14 mouse cellular contexts compared by ENCODE assay signal in genomic region chr9:78623301-78623747, GRCm38 (mm10). TPM values are rescaled to one million over a fixed set of nuclear protein-coding genes. Genes with fewer than 3 reads are reported as not detected.
DNase-seq lines count a peak whose midpoint lies in the region; ATAC-seq lines count a peak whose summit lies in the region.
"Had no signal": no experiment of that assay in that cellular context is flagged by ENCODE, and none has a peak within 500 bp of the region (broad histone marks: within the 10 kb centered on the region; RNA-seq: fewer than 3 reads in every experiment).

No protein-coding gene starts in this region.

- 56% methylated on average over 10 of the region's 10 CpGs for WGBS in embryonic facial prominence, embryonic 15.5 days
- WGBS in hindbrain, embryonic 12.5 days, result 85% methylated on average over 10 of the region's 10 CpGs

- no peak overlapping the region for H3K9ac ChIP-seq in embryonic facial prominence, embryonic 15.5 days
- H3K9ac ChIP-seq in hindbrain, embryonic 12.5 days, result no peak overlapping the region
- H3K9ac ChIP-seq: embryonic facial prominence, embryonic 12.5 days; forebrain, embryonic 15.5 days had no signal

- H3K4me1 ChIP-seq in embryonic facial prominence, embryonic 15.5 days, result 0 out of 2 replicates have a peak, but pooled peaks cover 2% of the 10 kb centered on the region
- H3K4me1 ChIP-seq in hindbrain, embryonic 12.5 days, result no peaks in the 10 kb centered on the region
- H3K4me1 ChIP-seq: embryonic facial prominence, embryonic 12.5 days; forebrain, embryonic 15.5 days; megakaryocyte, embryonic 14.5 days had no signal

- H3K27me3 ChIP-seq in embryonic facial prominence, embryonic 15.5 days, result no peaks in the 10 kb centered on the region
- no peaks in the 10 kb centered on the region for H3K27me3 ChIP-seq in hindbrain, embryonic 12.5 days
- H3K27me3 ChIP-seq: embryonic facial prominence, embryonic 12.5 days; forebrain, embryonic 15.5 days had no signal

- H3K36me3 ChIP-seq in embryonic facial prominence, embryonic 15.5 days, result no peaks in the 10 kb centered on the region
- no peaks in the 10 kb centered on the region for H3K36me3 ChIP-seq in hindbrain, embryonic 12.5 days
- H3K36me3 ChIP-seq: embryonic facial prominence, embryonic 12.5 days; forebrain, embryonic 15.5 days had no signal

- peak overlapping the region; percentile 68 for H3K27ac ChIP-seq in embryonic facial prominence, embryonic 15.5 days (replicated peaks)
- no peak overlapping the region for H3K27ac ChIP-seq in hindbrain, embryonic 12.5 days
- H3K27ac ChIP-seq: embryonic facial prominence, embryonic 12.5 days; forebrain, embryonic 15.5 days; heart, adult 2 months had no signal

- no peak overlapping the region for H3K4me2 ChIP-seq in embryonic facial prominence, embryonic 15.5 days (replicated peaks)
- H3K4me2 ChIP-seq in hindbrain, embryonic 12.5 days (replicated peaks), result no peak overlapping the region
- H3K4me2 ChIP-seq: embryonic facial prominence, embryonic 12.5 days; forebrain, embryonic 15.5 days had no signal

- ATAC-seq in embryonic facial prominence, embryonic 15.5 days (ENCODE audit: insufficient number of reproducible peaks, low FRiP score, low TSS enrichment, low read depth), result no peak
- no peak for ATAC-seq in hindbrain, embryonic 12.5 days (ENCODE audit: low FRiP score)
- ATAC-seq: forebrain, embryonic 15.5 days had no signal

- H3K4me3 ChIP-seq in embryonic facial prominence, embryonic 15.5 days (replicated peaks), result no peak overlapping the region
- H3K4me3 ChIP-seq in hindbrain, embryonic 12.5 days, result no peak overlapping the region
- H3K4me3 ChIP-seq: embryonic facial prominence, embryonic 12.5 days; forebrain, embryonic 15.5 days; heart, adult 2 months; megakaryocyte, embryonic 14.5 days had no signal

- DNase-seq in adrenal gland, adult (ENCODE audit: inconsistent age in 2 of 2, low spot score in 1 of 2), result peak; percentile 51 to 87
- no peak for DNase-seq in adrenal gland, postnatal 25 days
- peak; percentile 29 to 38 for DNase-seq in right cerebral cortex, adult 2 months (ENCODE audit: low spot score in 2 of 2)
- DNase-seq in right cerebral cortex, postnatal 4 days, result no peak
- DNase-seq in telencephalon, adult 2 months (ENCODE audit: low read depth, low spot score), result peak; percentile 70
- DNase-seq in kidney, postnatal 4 days, result no peak
- DNase-seq: cerebellum, postnatal 10 days; heart, adult 2 months; heart, postnatal 14 days had no signal

- no peaks in the 10 kb centered on the region for H3K9me3 ChIP-seq in embryonic facial prominence, embryonic 15.5 days (replicated peaks)
- H3K9me3 ChIP-seq in hindbrain, embryonic 12.5 days (replicated peaks), result no peaks in the 10 kb centered on the region
- H3K9me3 ChIP-seq: embryonic facial prominence, embryonic 12.5 days; forebrain, embryonic 15.5 days; megakaryocyte, embryonic 14.5 days had no signal

RNA-seq across cellular contexts. Expression of gene Cd109, which starts 8.0 kb away (rescaled TPM):
- 0.29 and 0.36 TPM in 2 replicates for total RNA-seq in adrenal gland, postnatal 25 days (2021)
- 21.2 and 21.7 TPM in 2 replicates for polyA plus RNA-seq in embryonic facial prominence, embryonic 15.5 days (2015; fragmentation: Nextera tagmentation; extraction: Ambion mirVana)
- 3.6 and 4.2 TPM in 2 replicates for polyA plus RNA-seq in hindbrain, embryonic 12.5 days (2016; fragmentation: Nextera tagmentation; extraction: Ambion mirVana)

RNA-seq across cellular contexts. Expression of gene Slc17a5, which starts 35.5 kb away (rescaled TPM):
- 10.6 and 16.7 TPM in 2 replicates for total RNA-seq in adrenal gland, postnatal 25 days (2021)
- polyA plus RNA-seq in embryonic facial prominence, embryonic 15.5 days (2015; fragmentation: Nextera tagmentation; extraction: Ambion mirVana), result 17.6 and 19.7 TPM in 2 replicates
- polyA plus RNA-seq in hindbrain, embryonic 12.5 days (2016; fragmentation: Nextera tagmentation; extraction: Ambion mirVana), result 15.1 and 16.9 TPM in 2 replicates

Comparison
In these comparisons a context has a peak if more than half of its experiments do, and no peak if none do; other contexts are left out.
1. DNase-seq: peak in adrenal gland, adult (2 of 2), right cerebral cortex, adult 2 months (2 of 2) and telencephalon, adult 2 months (single experiment); none in adrenal gland, postnatal 25 days (single experiment), right cerebral cortex, postnatal 4 days (single experiment) and kidney, postnatal 4 days (0 of 2).